Mouse (Mus musculus) CH12.LX (cell line): ENCODE results near the gene Dgkg. TPM values are rescaled to one million over a fixed set of nuclear protein-coding genes. Genes with fewer than 3 reads are reported as not detected.

ENCODE experiments used
- DNase-seq: peaks from one replicate; pipeline ENCODE4 v3.0.0-alpha.2; 2013; ENCODE audit errors: extremely low read depth
- H3K27ac ChIP-seq: 2 replicates; pipeline ENCODE4 v1.5.1; 2012; ENCODE audit warnings: low read depth, mild to moderate bottlenecking, control low read depth, moderate library complexity; ENCODE audit not compliant: insufficient read depth
- H3K27me3 ChIP-seq: replicated peaks from 2 replicates; pipeline ENCODE3; 2012; ENCODE audit warnings: inconsistent platforms
- H3K36me3 ChIP-seq, 2 experiments: replicated peaks in 1 of 2; 2 replicates each; pipeline versions ENCODE3 to v1.6.1; 2012; ENCODE audit warnings: inconsistent platforms in 1 of 2, low read length in 1 of 2, mild to moderate bottlenecking in 1 of 2, mixed read lengths in 1 of 2, moderate library complexity in 1 of 2; ENCODE audit not compliant: control insufficient read depth in 1 of 2, insufficient read depth in 1 of 2
- H3K4me1 ChIP-seq, 2 experiments: 2 replicates each; pipeline ENCODE4 v1.6.1; 2012; ENCODE audit warnings: inconsistent platforms in 1 of 2, moderate library complexity in 1 of 2; ENCODE audit not compliant: insufficient read depth in 2 of 2, control insufficient read depth in 1 of 2
- H3K4me2 ChIP-seq: 2 replicates; pipeline ENCODE4 v1.6.1; 2012; ENCODE audit warnings: low read depth, mild to moderate bottlenecking, control low read depth; ENCODE audit not compliant: poor library complexity, insufficient read depth, severe bottlenecking
- H3K4me3 ChIP-seq, 3 experiments: fragments of 150-350 bp in 1 of 3; sonication (generic) in 1 of 3; replicated peaks in 1 of 3; 2 replicates each; pipeline versions ENCODE3 to v1.5.1; 2011 to 2012; ENCODE audit warnings: low read depth in 2 of 3, low read length in 2 of 3, mild to moderate bottlenecking in 2 of 3, moderate library complexity in 2 of 3, control low read depth in 1 of 3, improper control_type of control experiment in 1 of 3, inconsistent platforms in 1 of 3, mixed read lengths in 1 of 3; ENCODE audit not compliant: poor library complexity in 1 of 3
- H3K79me2 ChIP-seq: replicated peaks from 2 replicates; pipeline ENCODE4 v1.6.1; 2012; ENCODE audit warnings: mild to moderate bottlenecking, moderate library complexity; ENCODE audit not compliant: control insufficient read depth, poor library complexity, insufficient read depth, severe bottlenecking; ENCODE audit errors: extremely low read depth
- H3K9ac ChIP-seq: 2 replicates; pipeline ENCODE4 v1.6.1; 2012; ENCODE audit warnings: low read depth, mild to moderate bottlenecking, control low read depth, moderate library complexity; ENCODE audit not compliant: insufficient read depth
- H3K9me3 ChIP-seq: replicated peaks from 2 replicates; pipeline ENCODE3; 2012; ENCODE audit warnings: low read length, inconsistent platforms, mixed read lengths
- BHLHE40 ChIP-seq: IDR thresholded peaks from 2 replicates; pipeline ENCODE4 v1.6.1; 2011; ENCODE audit warnings: mild to moderate bottlenecking, low read depth, low read length, improper control_type of control experiment
- CTCF ChIP-seq, 2 experiments: IDR thresholded peaks in 1 of 2; conservative IDR thresholded peaks in 1 of 2; 2 replicates each; pipeline ENCODE4 v1.5.1; 2011 to 2012; ENCODE audit warnings: low read depth in 2 of 2, low read length in 2 of 2, improper control_type of control experiment in 1 of 2, inconsistent platforms in 1 of 2, mild to moderate bottlenecking in 1 of 2, moderate library complexity in 1 of 2
- E2F4 ChIP-seq: IDR thresholded peaks from 2 replicates; pipeline ENCODE4 v1.6.1; 2011; ENCODE audit warnings: low read depth, low read length, improper control_type of control experiment; ENCODE audit not compliant: insufficient replicate concordance
- ETS1 ChIP-seq: conservative IDR thresholded peaks from 2 replicates; pipeline ENCODE4 v1.6.1; 2012; ENCODE audit warnings: low read depth, mild to moderate bottlenecking, inconsistent platforms, low read length, improper control_type of control experiment, moderate library complexity
- GABPA ChIP-seq: IDR thresholded peaks from 2 replicates; pipeline ENCODE4 v1.6.1; 2012; ENCODE audit warnings: low read depth, low read length, improper control_type of control experiment, inconsistent platforms; ENCODE audit not compliant: insufficient replicate concordance
- KAT2A ChIP-seq: IDR thresholded peaks from 2 replicates; pipeline ENCODE4 v1.6.1; 2012; ENCODE audit warnings: low read length, improper control_type of control experiment, inconsistent platforms; ENCODE audit not compliant: insufficient replicate concordance
- MAFK ChIP-seq: IDR thresholded peaks from 2 replicates; pipeline ENCODE4 v1.6.1; 2011; ENCODE audit warnings: low read length, improper control_type of control experiment; ENCODE audit not compliant: insufficient replicate concordance
- MAZ ChIP-seq: IDR thresholded peaks from 2 replicates; pipeline ENCODE4 v1.6.1; 2012; ENCODE audit warnings: low read depth, mild to moderate bottlenecking, inconsistent platforms, low read length, improper control_type of control experiment, moderate library complexity
- MYC ChIP-seq: IDR thresholded peaks from 2 replicates; pipeline ENCODE4 v1.6.1; 2011; ENCODE audit warnings: low read depth, mild to moderate bottlenecking, improper control_type of control experiment, low read length
- POLR2A ChIP-seq: IDR thresholded peaks from 2 replicates; pipeline ENCODE4 v1.6.1; 2011; ENCODE audit warnings: low read depth, mild to moderate bottlenecking, improper control_type of control experiment, low read length
- RAD21 ChIP-seq: IDR thresholded peaks from 2 replicates; pipeline ENCODE4 v1.6.1; 2011; ENCODE audit warnings: low read depth, mild to moderate bottlenecking, low read length, improper control_type of control experiment, moderate library complexity
- RCOR1 ChIP-seq: conservative IDR thresholded peaks from 2 replicates; pipeline ENCODE4 v1.6.1; 2012; ENCODE audit warnings: low read depth, mild to moderate bottlenecking, inconsistent platforms, low read length, improper control_type of control experiment
- SIN3A ChIP-seq: IDR thresholded peaks from 2 replicates; pipeline ENCODE4 v1.6.1; 2012; ENCODE audit warnings: low read length, improper control_type of control experiment, inconsistent platforms
- SMC3 ChIP-seq: IDR thresholded peaks from 2 replicates; pipeline ENCODE4 v1.6.1; 2011; ENCODE audit warnings: low read depth, low read length, improper control_type of control experiment
- UBTF ChIP-seq: IDR thresholded peaks from 2 replicates; pipeline ENCODE4 v1.6.1; 2012; ENCODE audit warnings: low read depth, mild to moderate bottlenecking, inconsistent platforms, low read length, improper control_type of control experiment, moderate library complexity
- ZKSCAN1 ChIP-seq: IDR thresholded peaks from 2 replicates; pipeline ENCODE4 v1.6.1; 2012; ENCODE audit warnings: low read depth, inconsistent platforms, low read length, improper control_type of control experiment, borderline replicate concordance
- ZMIZ1 ChIP-seq: IDR thresholded peaks from 2 replicates; pipeline ENCODE4 v1.6.1; 2012; ENCODE audit warnings: low read depth, mild to moderate bottlenecking, inconsistent platforms, low read length, improper control_type of control experiment
- dilution Hi-C: fragments of 300-500 bp; cut with MboI; formaldehyde crosslinking; loops from 2 replicates; pipeline ENCODE4 v1.14.3; 2020; ENCODE audit warnings: low sequenced_read_pairs; ENCODE audit not compliant: extremely low pct_unique_long_range_greater_than_20kb, extremely low pct_ligation_motif_present
- in situ Hi-C: fragments of 300-500 bp; cut with MboI; formaldehyde crosslinking; loops from 3 replicates; pipeline ENCODE4 v1.14.3; 2019; ENCODE audit warnings: low sequenced_read_pairs, low pct_ligation_motif_present, low pct_unique_long_range_greater_than_20kb, mixed read lengths
- polyA plus RNA-seq: library from polyadenylated mRNA; unstranded; fragments of >175 nt; gene quantifications from 2 replicates; pipeline ENCODE4 v1.2.1, GENCODE M21; 2012; ENCODE audit warnings: low read depth; ENCODE audit not compliant: insufficient read length
- total RNA-seq, 2 experiments: library from RNA; depleted of rRNA; stranded (reverse); fragments of 300-350 nt in 1 of 2; fragments of >200 nt in 1 of 2; gene quantifications; 2 replicates each; pipeline ENCODE4 v1.2.3; 2012 to 2014

Dgkg gene
- total and polyA plus RNA-seq, 3 experiments: 2.0 to 9.2 (median 3.0) TPM

DNA sequence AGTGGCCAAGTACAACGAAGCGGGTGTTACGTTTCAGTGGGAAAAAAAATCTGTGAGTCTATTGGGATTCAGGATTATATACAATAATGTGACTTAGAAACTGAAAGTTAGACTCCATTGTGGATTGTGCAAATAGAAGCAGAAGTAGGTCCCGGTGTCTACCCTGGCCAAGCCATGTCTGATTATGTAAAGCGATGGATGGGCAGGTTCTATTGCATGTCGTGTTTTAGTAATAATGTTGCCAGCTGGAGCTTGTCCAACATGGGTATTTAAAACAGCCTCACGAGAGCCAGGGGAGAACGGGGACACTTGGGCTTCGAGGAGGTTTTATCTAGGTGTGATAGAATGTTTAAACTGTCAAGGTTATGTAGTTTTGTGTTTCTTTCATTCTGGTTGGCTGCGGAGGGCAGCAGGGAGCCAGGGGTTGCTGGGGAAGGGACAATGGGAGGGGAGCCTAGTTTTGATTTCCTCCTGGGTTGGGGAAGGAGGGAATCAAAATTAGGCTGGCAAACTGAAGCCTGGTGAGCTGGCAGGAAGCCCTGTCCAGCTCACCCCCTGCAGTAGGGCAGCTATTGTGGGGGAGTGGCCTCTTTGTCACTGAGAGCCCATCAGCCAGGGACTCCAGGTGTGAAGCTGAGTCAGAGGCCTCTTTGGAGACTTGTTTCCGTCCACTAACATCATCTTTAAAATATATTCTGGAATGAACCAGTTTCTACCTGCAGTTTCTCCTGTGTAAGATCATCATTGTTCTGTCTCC, 74.7 kb downstream of the Dgkg start:
- dilution Hi-C loops (no loop called here), in situ Hi-C loops (no loop called here)
- Histone ChIP-seq H3K9me3 (no peaks in the 10 kb centered on the region), H3K36me3 (peaks cover 7 to 10% of the 10 kb centered on the region in 2 experiments), H3K9ac (no peak overlapping the region), H3K4me3 (no peak overlapping the region), H3K27me3 (no peaks in the 10 kb centered on the region), H3K79me2 (no peaks in the 10 kb centered on the region), H3K4me2 (no peak overlapping the region), H3K4me1 (peaks cover 5 to 26% of the 10 kb centered on the region in 2 experiments), H3K27ac (no peak overlapping the region)
- TF ChIP-seq E2F4 (no peak), SIN3A (no peak), GABPA (no peak), RCOR1 (no peak)
- no peak for DNase-seq

DNA sequence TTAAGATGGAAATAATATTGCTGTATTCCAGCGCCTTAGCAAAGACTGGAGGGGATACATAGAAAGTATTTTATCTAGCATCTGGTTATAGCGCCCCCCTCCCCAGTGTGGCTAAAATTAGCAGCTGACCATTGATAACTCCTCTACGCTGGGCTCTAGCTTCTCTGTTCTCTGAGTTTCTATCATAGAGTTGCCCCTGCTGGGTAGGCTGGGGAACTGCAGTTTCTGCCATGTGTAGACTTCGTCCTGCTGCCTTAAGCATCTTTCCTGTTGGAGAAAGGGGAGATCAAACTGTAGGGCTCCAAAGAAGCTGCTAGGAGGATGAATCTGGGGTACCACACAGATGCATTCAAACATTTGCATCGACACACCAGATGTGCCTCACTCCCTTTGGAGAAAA, 76.9 kb downstream of the Dgkg start:
- in situ Hi-C loops: no loop called here
- no peak overlapping the region for H3K4me2 ChIP-seq
- H3K79me2 ChIP-seq: no peaks in the 10 kb centered on the region
- no peaks in the 10 kb centered on the region for H3K9me3 ChIP-seq
- H3K4me1 ChIP-seq: peaks cover 0 to 6% of the 10 kb centered on the region in 2 experiments; a peak in 1 of 4 replicates
- TF ChIP-seq SIN3A (no peak), ZKSCAN1 (no peak), ZMIZ1 (no peak), RCOR1 (no peak), MYC (no peak), KAT2A (no peak), SMC3 (peak; percentile 26; the same call in 1 of the 2 replicates), E2F4 (no peak), ETS1 (no peak), POLR2A (no peak), BHLHE40 (no peak), CTCF (conservative IDR thresholded peaks at IDR 0.05 in 1 of 2, IDR thresholded peaks at IDR 0.05 in 1 of 2; ENCODE audit: low read depth in 2 of 2, low read length in 2 of 2) (peak; percentile 33 to 61; a peak in 3 of 4 replicates), UBTF (no peak), MAFK (no peak), RAD21 (peak; percentile 20), MAZ (no peak)
- TF ChIP-seq, all 38 proteins: peak for 3
- H3K27ac ChIP-seq: no peak overlapping the region
- dilution Hi-C loops: no loop called here
- no peak overlapping the region for H3K9ac ChIP-seq
- no peaks in the 10 kb centered on the region for H3K27me3 ChIP-seq
- H3K36me3 ChIP-seq: peaks cover 16% of the 10 kb centered on the region in 2 experiments
- DNase-seq: no peak
- no peak overlapping the region for H3K4me3 ChIP-seq
